Mouse (Mus musculus): ENCODE results near the gene Nudc. TPM values are rescaled to one million over a fixed set of nuclear protein-coding genes. Genes with fewer than 3 reads are reported as not detected.
A peak's percentile ranks its signal among the peaks of the same experiment; 100 is the strongest.
"Not testable (repeated sequence)": the region's sequence is repeated elsewhere in the genome, so short reads cannot be mapped to it uniquely, and the experiment has no call there.

Nudc gene
- total RNA-seq, 1 experiment from 2014 or later: 277 TPM

DNA sequence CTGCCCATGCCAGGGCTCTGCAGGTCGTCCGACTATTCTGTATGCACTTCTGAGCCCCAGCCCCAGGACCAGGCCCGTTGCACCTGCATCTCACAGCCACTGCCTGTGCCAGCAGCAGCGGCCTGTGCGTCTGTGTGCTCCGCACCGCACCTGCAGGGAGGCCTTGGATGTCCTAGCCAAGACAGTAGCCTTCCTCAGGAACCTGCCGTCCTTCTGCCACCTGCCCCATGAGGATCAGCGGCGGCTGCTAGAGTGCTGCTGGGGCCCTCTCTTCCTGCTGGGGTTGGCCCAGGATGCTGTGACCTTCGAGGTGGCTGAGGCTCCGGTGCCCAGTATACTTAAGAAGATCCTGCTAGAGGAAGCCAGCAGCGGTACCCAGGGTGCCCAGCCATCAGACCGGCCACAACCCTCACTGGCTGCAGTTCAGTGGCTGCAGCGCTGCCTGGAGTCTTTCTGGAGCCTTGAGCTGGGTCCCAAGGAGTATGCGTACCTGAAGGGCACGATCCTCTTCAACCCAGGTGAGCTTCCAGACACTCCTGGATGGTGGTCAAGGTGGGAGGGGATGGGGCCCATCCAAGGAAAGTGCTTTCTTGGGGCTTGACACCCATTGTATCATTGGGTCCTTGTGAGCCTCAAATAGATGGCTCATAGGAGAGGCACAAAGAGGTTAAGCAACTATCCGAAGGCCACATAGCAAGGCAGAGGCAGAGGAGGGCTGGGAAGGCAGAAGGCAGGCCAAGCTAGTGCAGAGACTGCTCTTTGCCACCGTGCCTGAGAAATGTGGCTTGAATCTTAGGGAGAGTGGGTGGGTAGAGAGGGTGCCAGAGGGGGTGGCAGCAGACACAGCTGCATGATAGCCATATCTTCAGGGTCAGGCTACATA, 7.9 kb upstream of the Nudc start:
- peak; percentile 46 to 55 for ATAC-seq (replicated peaks in 1 of 2; ENCODE audit: insufficient read depth in 1 of 2, low FRiP score in 2 of 2, low TSS enrichment in 1 of 2, low read depth in 1 of 2, poor library complexity in 2 of 2, severe bottlenecking in 2 of 2)

- peak; percentile 37 to 47 for ATAC-seq (replicated peaks in 1 of 2; ENCODE audit: insufficient read depth in 1 of 2, low FRiP score in 2 of 2, low TSS enrichment in 1 of 2, low read depth in 1 of 2, poor library complexity in 2 of 2, severe bottlenecking in 2 of 2)
Measured at GRCm38 (mm10) chr4:133552768-133553447, 7.1 kb upstream of the Nudc start, which contains the start of gene Nr0b2. TSS of gene Nr0b2 (plus strand) at chr4:133553376.

GRCm38 (mm10) chr4:133552029-133552428, 6.2 kb upstream of the Nudc start:
- ATAC-seq (replicated peaks in 1 of 2; ENCODE audit: insufficient read depth in 1 of 2, low FRiP score in 2 of 2, low TSS enrichment in 1 of 2, low read depth in 1 of 2, poor library complexity in 2 of 2, severe bottlenecking in 2 of 2): no peak

DNA sequence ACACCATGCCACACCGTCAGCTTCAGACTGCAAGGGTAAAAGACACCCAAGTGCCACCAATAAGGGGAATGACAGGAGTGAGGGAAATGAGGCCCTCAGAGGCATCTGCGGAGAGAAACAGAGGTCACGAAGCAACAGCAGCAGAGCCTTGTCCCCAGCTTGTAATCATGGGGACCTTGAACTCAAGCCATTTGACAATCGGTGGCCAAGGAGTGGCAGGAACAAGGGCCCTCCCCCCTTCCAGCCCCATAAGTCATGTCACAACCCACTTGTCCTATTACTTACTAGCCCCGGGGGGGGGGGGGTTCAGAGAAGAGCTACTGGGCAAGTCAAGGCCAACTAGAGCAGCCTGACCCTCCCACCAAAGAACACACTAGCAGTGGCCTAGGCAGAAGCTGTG, 9.1 kb downstream of the Nudc start:
- ATAC-seq (replicated peaks in 1 of 2; ENCODE audit: insufficient read depth in 1 of 2, low FRiP score in 2 of 2, low TSS enrichment in 1 of 2, low read depth in 1 of 2, poor library complexity in 2 of 2, severe bottlenecking in 2 of 2): no peak

GRCm38 (mm10) chr4:133536081-133536480, 9.7 kb downstream of the Nudc start:
- no peak for ATAC-seq (replicated peaks in 1 of 2; ENCODE audit: insufficient read depth in 1 of 2, low FRiP score in 2 of 2, low TSS enrichment in 1 of 2, low read depth in 1 of 2, poor library complexity in 2 of 2, severe bottlenecking in 2 of 2)

- ATAC-seq (replicated peaks in 1 of 2; ENCODE audit: insufficient read depth in 1 of 2, low FRiP score in 2 of 2, low TSS enrichment in 1 of 2, low read depth in 1 of 2, poor library complexity in 2 of 2, severe bottlenecking in 2 of 2): no peak
Measured at GRCm38 (mm10) chr4:133532777-133533176, 13.0 kb downstream of the Nudc start.

GRCm38 (mm10) chr4:133527788-133528187, 18.0 kb downstream of the Nudc start:
- no peak for ATAC-seq (replicated peaks in 1 of 2; ENCODE audit: insufficient read depth in 1 of 2, low FRiP score in 2 of 2, low TSS enrichment in 1 of 2, low read depth in 1 of 2, poor library complexity in 2 of 2, severe bottlenecking in 2 of 2)

DNA sequence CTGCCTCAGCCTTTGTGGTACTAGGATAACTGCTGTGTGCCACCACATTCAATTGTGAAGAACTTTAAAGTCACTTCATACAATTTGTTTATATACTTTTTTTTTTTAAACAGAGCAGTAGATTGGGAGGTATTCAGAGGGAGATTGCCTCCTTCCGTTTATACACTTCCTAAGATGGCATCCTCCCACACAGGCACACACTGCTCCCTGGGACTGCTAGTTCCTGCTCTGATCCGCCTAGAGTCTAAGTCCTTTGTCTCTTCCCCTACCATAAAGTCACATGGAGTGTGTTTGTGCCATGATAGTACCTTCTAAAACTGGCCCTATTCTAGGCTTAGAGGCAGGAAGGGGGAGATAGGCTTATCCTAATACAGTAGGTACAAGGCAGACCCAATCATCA, 24.3 kb downstream of the Nudc start:
- no peak for ATAC-seq (replicated peaks in 1 of 2; ENCODE audit: insufficient read depth in 1 of 2, low FRiP score in 2 of 2, low TSS enrichment in 1 of 2, low read depth in 1 of 2, poor library complexity in 2 of 2, severe bottlenecking in 2 of 2)

DNA sequence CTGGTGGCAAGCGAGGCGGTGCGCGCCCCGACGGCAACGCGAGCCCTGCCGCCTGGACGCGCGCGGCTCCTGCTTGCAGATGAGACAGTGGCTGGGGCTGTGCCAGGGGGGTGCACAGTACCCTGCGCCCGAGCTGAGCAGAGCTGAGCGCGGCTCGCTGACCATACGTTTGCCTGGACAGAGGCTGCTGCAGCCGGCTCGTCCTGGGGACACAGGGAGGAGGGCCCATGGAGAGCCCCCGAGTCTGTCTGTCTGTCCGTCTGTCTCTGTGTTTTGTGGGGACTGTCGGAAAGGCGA, 26.5 kb downstream of the Nudc start:
- no peak for ATAC-seq (replicated peaks in 1 of 2; ENCODE audit: insufficient read depth in 1 of 2, low FRiP score in 2 of 2, low TSS enrichment in 1 of 2, low read depth in 1 of 2, poor library complexity in 2 of 2, severe bottlenecking in 2 of 2)

- ATAC-seq (replicated peaks in 1 of 2; ENCODE audit: insufficient read depth in 1 of 2, low FRiP score in 2 of 2, low TSS enrichment in 1 of 2, low read depth in 1 of 2, poor library complexity in 2 of 2, severe bottlenecking in 2 of 2): no peak
Measured at GRCm38 (mm10) chr4:133518601-133519368, 27.0 kb downstream of the Nudc start, which contains the start of gene Kdf1. TSS of gene Kdf1 (plus strand) at chr4:133518963.

- peak; percentile 81 to 95 for ATAC-seq (replicated peaks in 1 of 2; ENCODE audit: insufficient read depth in 1 of 2, low FRiP score in 2 of 2, low TSS enrichment in 1 of 2, low read depth in 1 of 2, poor library complexity in 2 of 2, severe bottlenecking in 2 of 2)
Measured at GRCm38 (mm10) chr4:133512972-133513371, 32.8 kb downstream of the Nudc start.

DNA sequence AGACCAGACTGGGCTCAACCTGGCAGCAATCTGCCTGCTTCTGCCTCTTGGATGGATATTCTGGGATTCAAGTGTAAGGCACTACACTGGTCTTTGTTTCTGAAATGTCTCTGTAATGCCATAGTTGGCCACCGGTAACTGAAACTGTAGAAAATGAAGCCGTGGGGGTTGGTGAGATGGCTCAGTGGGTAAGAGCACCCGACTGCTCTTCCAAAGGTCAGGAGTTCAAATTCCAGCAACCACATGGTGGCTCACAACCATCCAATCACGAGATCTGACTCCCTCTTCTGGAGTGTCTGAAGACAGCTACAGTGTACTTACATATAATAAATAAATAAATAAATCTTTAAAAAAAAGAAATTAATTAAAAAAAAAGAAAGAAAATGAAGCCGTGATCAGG, 33.3 kb downstream of the Nudc start:
- not testable (repeated sequence) for ATAC-seq (replicated peaks in 1 of 2; ENCODE audit: insufficient read depth in 1 of 2, low FRiP score in 2 of 2, low TSS enrichment in 1 of 2, low read depth in 1 of 2, poor library complexity in 2 of 2, severe bottlenecking in 2 of 2)

DNA sequence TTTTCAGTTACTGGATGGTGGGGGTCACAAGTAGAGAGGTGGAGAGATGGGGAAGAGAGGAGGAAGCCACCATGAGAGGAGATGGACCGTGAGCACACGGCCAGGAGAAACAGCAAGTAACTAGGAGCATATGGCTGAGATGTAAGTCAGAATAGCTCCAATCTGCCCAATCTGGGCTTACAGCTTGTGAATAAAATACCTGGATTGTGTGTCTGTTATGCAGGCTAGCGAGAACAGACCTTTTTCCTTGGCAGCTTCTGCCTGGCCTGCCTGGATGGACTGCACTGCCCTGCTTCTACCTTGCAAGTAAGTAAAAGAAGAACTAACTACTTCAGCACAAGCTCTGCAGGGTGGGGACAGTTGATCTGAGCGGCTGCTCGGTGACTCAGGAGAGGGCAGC, 34.7 kb downstream of the Nudc start:
- no peak for ATAC-seq (replicated peaks in 1 of 2; ENCODE audit: insufficient read depth in 1 of 2, low FRiP score in 2 of 2, low TSS enrichment in 1 of 2, low read depth in 1 of 2, poor library complexity in 2 of 2, severe bottlenecking in 2 of 2)

- no peak for ATAC-seq (replicated peaks in 1 of 2; ENCODE audit: insufficient read depth in 1 of 2, low FRiP score in 2 of 2, low TSS enrichment in 1 of 2, low read depth in 1 of 2, poor library complexity in 2 of 2, severe bottlenecking in 2 of 2)
Measured at GRCm38 (mm10) chr4:133508990-133509389, 36.8 kb downstream of the Nudc start.

GRCm38 (mm10) chr4:133506573-133506972, 39.2 kb downstream of the Nudc start:
- 0 out of 4 replicates have a peak, but pooled peaks of 1 of the 2 experiments have one; percentile 18 for ATAC-seq (replicated peaks in 1 of 2; ENCODE audit: insufficient read depth in 1 of 2, low FRiP score in 2 of 2, low TSS enrichment in 1 of 2, low read depth in 1 of 2, poor library complexity in 2 of 2, severe bottlenecking in 2 of 2)

GRCm38 (mm10) chr4:133504755-133505485, 40.9 kb downstream of the Nudc start:
- no peak for ATAC-seq (replicated peaks in 1 of 2; ENCODE audit: insufficient read depth in 1 of 2, low FRiP score in 2 of 2, low TSS enrichment in 1 of 2, low read depth in 1 of 2, poor library complexity in 2 of 2, severe bottlenecking in 2 of 2)

DNA sequence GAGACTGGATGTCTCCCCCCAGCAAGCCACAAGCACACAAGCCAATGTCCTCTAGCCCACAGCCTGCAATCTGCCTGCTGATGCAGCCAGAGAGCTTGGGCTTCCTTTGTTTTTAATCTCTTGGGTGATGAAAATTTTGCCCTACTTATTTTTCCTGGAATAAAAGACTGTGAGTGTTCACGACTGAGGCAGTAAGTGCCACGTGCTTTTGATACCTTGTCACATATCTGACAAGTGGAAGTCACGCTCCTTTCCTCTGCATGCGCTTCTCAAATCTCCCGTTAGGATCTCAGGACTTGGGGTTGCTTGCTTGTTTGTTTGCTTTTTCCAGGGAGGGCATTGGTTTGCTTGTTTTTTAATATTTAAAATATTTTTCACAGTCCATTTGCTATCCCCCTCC, 41.5 kb downstream of the Nudc start:
- no peak for ATAC-seq (replicated peaks in 1 of 2; ENCODE audit: insufficient read depth in 1 of 2, low FRiP score in 2 of 2, low TSS enrichment in 1 of 2, low read depth in 1 of 2, poor library complexity in 2 of 2, severe bottlenecking in 2 of 2)
